Mouse (Mus musculus) kidney, postnatal 4 days (tissue): Measurements from ENCODE around the gene Dhrs11.

Experiments used
- DNase-seq, 2 experiments: peaks; one replicate each; pipeline ENCODE4 v3.0.0; 2021; ENCODE audit warnings: mixed read lengths in 2 of 2

Gene Dhrs11

GRCm38 (mm10) chr11:84822487-84822886 lies 6.3 kb downstream of the Dhrs11 start:
- DNase-seq, result no peak

- no peak for DNase-seq
These were observed 7.5 kb downstream of the Dhrs11 start for GRCm38 (mm10) chr11:84821131-84821770.

- peak; percentile 96 to 97 for DNase-seq
These were observed 9.7 kb downstream of the Dhrs11 start, which contains the start of gene Mrm1 for GRCm38 (mm10) chr11:84818961-84819692. Mrm1 (minus strand) TSS chr11:84819515.

- peak; percentile 77 to 85 for DNase-seq
These were observed 10.5 kb downstream of the Dhrs11 start for GRCm38 (mm10) chr11:84818085-84818960.

- DNase-seq, result peak in 1 of 2 experiments; percentile 41
These were observed 11.4 kb downstream of the Dhrs11 start for GRCm38 (mm10) chr11:84817362-84817761.

- peak; percentile 86 to 87 for DNase-seq
These were observed 14.9 kb downstream of the Dhrs11 start for GRCm38 (mm10) chr11:84813724-84814510.

- DNase-seq, result no peak
These were observed 24.4 kb downstream of the Dhrs11 start for GRCm38 (mm10) chr11:84804373-84804772.

- peak; percentile 87 to 89 for DNase-seq
These were observed 31.0 kb downstream of the Dhrs11 start for GRCm38 (mm10) chr11:84797627-84798353.

- no peak for DNase-seq
These were observed 31.8 kb downstream of the Dhrs11 start for GRCm38 (mm10) chr11:84797026-84797425.

GRCm38 (mm10) chr11:84794496-84795113 lies 34.2 kb downstream of the Dhrs11 start:
- DNase-seq, result peak; percentile 85 to 88

GRCm38 (mm10) chr11:84793545-84793944 lies 35.2 kb downstream of the Dhrs11 start:
- no peak for DNase-seq

- no peak for DNase-seq
These were observed 38.4 kb downstream of the Dhrs11 start for GRCm38 (mm10) chr11:84790383-84790782.

- DNase-seq, result no peak
These were observed 48.5 kb downstream of the Dhrs11 start for GRCm38 (mm10) chr11:84780143-84780870.

GRCm38 (mm10) chr11:84775560-84775959 lies 53.2 kb downstream of the Dhrs11 start:
- DNase-seq, result peak in 1 of 2 experiments; percentile 38

- DNase-seq, result no peak
These were observed 53.8 kb downstream of the Dhrs11 start for GRCm38 (mm10) chr11:84774870-84775514.
